ENCODE assay signal across 16 mouse cellular contexts in genomic region chr2:127086235-127086634, GRCm38 (mm10). TPM values are rescaled to one million over a fixed set of nuclear protein-coding genes. Genes with fewer than 3 reads are reported as not detected.
DNase-seq lines count a peak whose midpoint lies in the region; ATAC-seq lines count a peak whose summit lies in the region.
"Had no signal": no experiment of that assay in that cellular context is flagged by ENCODE, and none has a peak within 500 bp of the region (broad histone marks: within the 10 kb centered on the region; RNA-seq: fewer than 3 reads in every experiment).

No protein-coding gene starts in this region.

- ATAC-seq in granulocyte monocyte progenitor cell, adult 5-6 weeks (replicated peaks; ENCODE audit: poor library complexity, severe bottlenecking), result peak; percentile 66
- ATAC-seq: forebrain, embryonic 14.5 days; lung, postnatal 0 days had no signal

- peak; percentile 77 for DNase-seq in heart, adult 11 months
- no peak for DNase-seq in heart, postnatal 36 days
- DNase-seq in natural killer cell, adult 2 months (ENCODE audit: low spot score in 2 of 2), result peak; percentile 15 to 18
- DNase-seq in lung, postnatal 36 days, result no peak
- no peak for DNase-seq in lung, postnatal 4 days
- no peak for DNase-seq in left cerebral cortex, postnatal 36 days (ENCODE audit: low spot score in 2 of 2)
- no peak for DNase-seq in ovary, postnatal 14 days (ENCODE audit: low spot score)
- DNase-seq: cerebellum, postnatal 25 days; gastrocnemius, postnatal 36 days; heart, postnatal 14 days; kidney, adult 11 months; kidney, postnatal 10 days; right cerebral cortex, adult 18-20 months had no signal

- intact Hi-C loops in heart, postnatal 36 days (cut with DNase I), result no loop called here
- intact Hi-C loops in left cerebral cortex, postnatal 36 days (cut with DNase I), result no loop called here

RNA-seq across cellular contexts. Expression of gene Blvra, which starts 15.8 kb away (rescaled TPM):
- total RNA-seq in heart, postnatal 36 days (2021), result 10 to 100 TPM; 19.0 to 19.9 TPM
- 41.2 and 51.4 TPM in 2 replicates for total RNA-seq in granulocyte monocyte progenitor cell, adult 5-6 weeks (2014; fragmentation: Nextera tagmentation)
- 30.5 and 34.9 TPM in 2 replicates for total RNA-seq in granulocyte monocyte progenitor cell, adult 5-6 weeks (2017)
- total RNA-seq in left cerebral cortex, postnatal 36 days (2021), result 10 to 100 TPM; 27.3 to 28.4 TPM

RNA-seq across cellular contexts. Expression of gene Ncaph, which starts 47.5 kb away (rescaled TPM):
- total RNA-seq in heart, postnatal 36 days (2021), result 1 to 10 TPM; 1.9 to 2.0 TPM
- 39.1 and 52.5 TPM in 2 replicates for total RNA-seq in granulocyte monocyte progenitor cell, adult 5-6 weeks (2014; fragmentation: Nextera tagmentation)
- total RNA-seq in granulocyte monocyte progenitor cell, adult 5-6 weeks (2017), result 49.6 and 61.3 TPM in 2 replicates
- total RNA-seq in left cerebral cortex, postnatal 36 days (2021), result 1 to 10 TPM; 1.8 to 1.9 TPM

RNA-seq across cellular contexts. Expression of gene Itpripl1, which starts 57.0 kb away (rescaled TPM):
- total RNA-seq in heart, postnatal 36 days (2021), result 10 to 100 TPM; 12.0 to 15.8 TPM
- total RNA-seq in granulocyte monocyte progenitor cell, adult 5-6 weeks (2014; fragmentation: Nextera tagmentation), result 27.7 and 33.8 TPM in 2 replicates
- 22.5 and 26.2 TPM in 2 replicates for total RNA-seq in granulocyte monocyte progenitor cell, adult 5-6 weeks (2017)
- total RNA-seq in left cerebral cortex, postnatal 36 days (2021), result 1 to 10 TPM; 1.8 to 2.6 TPM

Comparison
In these comparisons a context has a peak if more than half of its experiments do, and no peak if none do; other contexts are left out.
1. DNase-seq: peak in heart, adult 11 months (single experiment) and natural killer cell, adult 2 months (2 of 2); none in heart, postnatal 36 days (0 of 2), lung, postnatal 36 days (single experiment), lung, postnatal 4 days (0 of 2), left cerebral cortex, postnatal 36 days (0 of 2) and ovary, postnatal 14 days (single experiment).
2. RNA of gene Ncaph, which starts 47.5 kb away (total RNA-seq): 39.1 to 61.3 TPM in granulocyte monocyte progenitor cell, adult 5-6 weeks; 1.9 to 2.0 TPM in heart, postnatal 36 days and 1.8 to 1.9 TPM in left cerebral cortex, postnatal 36 days; every median in the first group is over 10 times any median in the second.